Mouse (Mus musculus): Measurements from ENCODE around the gene Slc5a10.

GRCm38 (mm10) chr11:61714346-61715117, 6.1 kb downstream of the Slc5a10 start:
- TF ChIP-seq CTCF (IDR thresholded peaks at IDR 0.05; ENCODE audit: borderline replicate concordance, control insufficient read depth, extremely low read depth, insufficient read depth, low read length, poor library complexity) (no peak; the same call in 1 of the 2 replicates), POLR2A (IDR thresholded peaks at IDR 0.05; ENCODE audit: control insufficient read depth, extremely low read depth, insufficient read depth, low read length, poor library complexity) (no peak)
